Mouse (Mus musculus): ENCODE results near the gene Bfar.

GRCm38 (mm10) chr16:13673114-13673513, 1.5 kb downstream of the Bfar start:
- no peak for TF ChIP-seq CTCF (IDR thresholded peaks at IDR 0.05; ENCODE audit: control insufficient read depth, insufficient read depth, insufficient read length)
- no peak for TF ChIP-seq MAX (IDR thresholded peaks at IDR 0.05)

Data from C2C12 (cell line).